Mouse (Mus musculus) liver, embryonic 16.5 days (tissue): ENCODE measurements around the gene Atmin. TPM values are rescaled to one million over a fixed set of nuclear protein-coding genes. Genes with fewer than 3 reads are reported as not detected.

ENCODE experiments used
- ATAC-seq: fragments of 200-750 bp; cut with Nextera tagmentation; 2 replicates; pipeline ENCODE4 v1.8.0; 2017; ENCODE audit warnings: low read depth, mild to moderate bottlenecking, moderate number of reproducible peaks, moderate library complexity
- H3K27ac ChIP-seq: fragments of 300-500 bp; sonication (generic); 2 replicates; pipeline ENCODE4 v1.5.1; 2014; ENCODE audit warnings: mild to moderate bottlenecking, low read length
- H3K27me3 ChIP-seq: fragments of 300-500 bp; sonication (generic); 2 replicates; pipeline ENCODE4 v1.6.1; 2014; ENCODE audit warnings: low read depth, low read length, mixed read lengths; ENCODE audit not compliant: control insufficient read depth, insufficient read depth
- H3K36me3 ChIP-seq: fragments of 300-500 bp; sonication (generic); 2 replicates; pipeline ENCODE4 v1.6.1; 2014; ENCODE audit warnings: mild to moderate bottlenecking; ENCODE audit not compliant: control insufficient read depth, insufficient read depth
- H3K4me1 ChIP-seq: fragments of 300-500 bp; sonication (generic); 2 replicates; pipeline ENCODE4 v1.6.1; 2014; ENCODE audit warnings: low read depth, low read length, mixed read lengths; ENCODE audit not compliant: control insufficient read depth
- H3K4me2 ChIP-seq: fragments of 300-500 bp; sonication (generic); 2 replicates; pipeline ENCODE4 v1.6.1; 2014; ENCODE audit warnings: low read depth, low read length, mixed read lengths
- H3K4me3 ChIP-seq: fragments of 300-500 bp; sonication (generic); 2 replicates; pipeline ENCODE4 v1.5.1; 2014; ENCODE audit warnings: low read depth, mild to moderate bottlenecking, low read length
- H3K9ac ChIP-seq: fragments of 300-500 bp; sonication (generic); 2 replicates; pipeline ENCODE4 v1.6.1; 2014; ENCODE audit warnings: low read depth, low read length
- H3K9me3 ChIP-seq: fragments of 300-500 bp; sonication (generic); replicated peaks from 2 replicates; pipeline ENCODE4 v1.6.1; 2016; ENCODE audit warnings: low read length; ENCODE audit not compliant: control insufficient read depth
- WGBS: fragments of 180-500 bp; shearing (Covaris S2); extraction: QIAGEN DNeasy Blood & Tissue Kit; methylation state at CpG from one replicate; pipeline ENCODE4 v1.1.7; 2014; ENCODE audit not compliant: insufficient replicate concordance; 5-methylcytosine and 5-hydroxymethylcytosine counted together
- polyA plus RNA-seq: library from polyadenylated mRNA; unstranded; fragments of >200 nt; fragmentation: Nextera tagmentation; extraction: Ambion mirVana; gene quantifications from 2 replicates; pipeline ENCODE4 v1.2.1, GENCODE M21; 2015

Gene Atmin
- polyA plus RNA-seq, 1 experiment from 2014 or later = 3.8 TPM

DNA sequence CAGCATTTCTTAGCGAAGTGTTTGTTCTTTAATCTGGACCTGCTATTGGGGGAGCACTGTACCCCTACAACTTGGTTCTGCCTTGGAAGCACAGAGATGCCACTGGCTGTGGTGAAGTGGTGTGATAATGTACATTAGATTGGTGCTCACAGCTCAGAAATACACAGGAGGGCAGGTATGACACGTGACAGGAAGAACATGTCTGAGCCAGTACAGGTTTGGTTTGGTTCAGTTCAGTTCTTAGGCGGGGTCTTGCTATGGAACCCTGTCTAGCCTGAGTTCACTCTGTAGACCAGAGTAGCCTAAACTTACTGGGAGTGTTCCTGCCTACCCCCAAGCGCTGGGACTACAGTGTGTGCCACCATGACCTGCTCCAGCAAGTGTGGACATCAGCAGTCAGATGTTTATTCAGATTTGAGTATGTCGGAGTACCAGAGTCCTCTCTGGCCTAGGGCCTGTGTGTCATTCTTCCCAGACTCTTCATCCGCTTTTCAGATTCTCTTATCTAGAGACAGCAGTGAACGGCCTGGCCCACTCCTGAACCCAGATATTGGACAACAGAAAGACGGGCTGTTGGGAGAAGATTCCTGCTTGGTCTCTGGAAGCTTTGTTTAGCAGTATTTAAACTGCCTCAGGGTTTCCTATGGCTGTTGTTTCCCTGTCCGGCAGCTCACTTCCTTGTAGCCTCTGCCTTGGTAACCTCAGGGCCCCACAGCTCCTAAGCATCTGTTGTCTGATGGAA is 2.1 kb downstream of the Atmin start:
- H3K4me3 ChIP-seq = no peak overlapping the region
- H3K36me3 ChIP-seq = peaks cover 5% of the 10 kb centered on the region; the same call in 1 of the 2 replicates
- 33% methylated on average over 9 of the region's 9 CpGs for WGBS
- peak overlapping the region; percentile 26; the same call in 1 of the 2 replicates for H3K9ac ChIP-seq
- no peaks in the 10 kb centered on the region for H3K9me3 ChIP-seq
- peak; percentile 40 for ATAC-seq
- no peaks in the 10 kb centered on the region for H3K27me3 ChIP-seq
- peaks cover 51% of the 10 kb centered on the region for H3K4me1 ChIP-seq
- H3K27ac ChIP-seq = peak overlapping the region; percentile 47
- 0 out of 2 replicates have a peak overlapping the region, but pooled peaks have one; percentile 10 for H3K4me2 ChIP-seq

- Histone ChIP-seq H3K4me3 (peak overlapping the region; percentile 44), H3K27ac (peak overlapping the region; percentile 56), H3K36me3 (no peaks in the 10 kb centered on the region), H3K4me2 (peak overlapping the region; percentile 67), H3K9ac (peak overlapping the region; percentile 32), H3K9me3 (no peaks in the 10 kb centered on the region), H3K4me1 (peaks cover 51% of the 10 kb centered on the region), H3K27me3 (no peaks in the 10 kb centered on the region)
- no peak for ATAC-seq
- 31% methylated on average over 21 of the region's 21 CpGs for WGBS
These were observed 3.2 kb downstream of the Atmin start for GRCm38 (mm10) chr8:116946268-116946838.

DNA sequence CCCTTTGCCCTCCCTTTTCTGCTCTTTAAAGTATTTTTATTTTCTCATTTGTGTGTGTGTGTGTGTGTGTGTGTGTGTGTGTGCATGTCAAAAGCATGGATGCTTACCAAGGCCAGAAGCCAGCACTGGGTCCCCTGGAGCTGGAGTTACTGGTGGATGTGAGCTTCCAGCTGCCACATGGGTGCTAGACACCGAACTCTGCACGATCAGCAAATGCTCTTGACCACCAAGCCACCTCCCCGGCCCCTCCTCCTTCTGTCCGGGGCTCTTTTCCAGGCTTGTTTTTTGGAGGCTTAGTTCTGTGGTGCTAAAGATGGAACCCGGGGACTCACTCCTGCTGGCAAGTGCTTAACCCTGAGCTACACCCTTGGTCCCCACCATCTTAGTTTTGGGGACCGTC is 3.7 kb downstream of the Atmin start:
- WGBS = 49% methylated on average over 6 of the region's 6 CpGs
- peak overlapping the region; percentile 44 for H3K4me3 ChIP-seq

DNA sequence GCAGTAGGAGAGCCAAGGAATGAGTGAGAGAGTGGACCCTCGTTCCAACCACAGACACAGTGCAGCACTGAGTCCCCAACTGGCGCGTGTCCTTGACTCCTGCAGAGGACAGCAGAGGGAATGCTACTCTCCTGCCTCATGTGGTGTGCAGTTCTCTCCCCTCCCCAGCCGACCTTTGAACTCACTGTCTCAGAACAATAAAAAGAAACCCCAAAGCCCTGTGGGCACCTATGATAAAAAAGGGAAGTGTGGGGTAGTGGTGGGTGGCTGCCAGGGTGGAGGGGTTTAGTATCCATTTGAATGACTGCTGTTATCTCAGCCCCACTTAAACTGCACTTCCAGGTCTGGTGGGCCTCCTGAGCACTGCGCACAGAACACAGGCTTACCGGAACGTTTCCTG is 4.4 kb downstream of the Atmin start:
- peaks cover 46% of the 10 kb centered on the region for H3K4me1 ChIP-seq
- whole genome bisulfite sequencing = 24% methylated on average over 7 of the region's 7 CpGs
- no peaks in the 10 kb centered on the region for H3K9me3 ChIP-seq
- no peak for ATAC-seq
- H3K4me2 ChIP-seq = no peak overlapping the region
- H3K4me3 ChIP-seq = no peak overlapping the region
- no peak overlapping the region for H3K9ac ChIP-seq
- H3K36me3 ChIP-seq = no peaks in the 10 kb centered on the region
- no peak overlapping the region for H3K27ac ChIP-seq
- no peaks in the 10 kb centered on the region for H3K27me3 ChIP-seq

More for the DNA sequence above, 3.7 kb downstream of the Atmin start:
- H3K27me3 ChIP-seq = no peaks in the 10 kb centered on the region
- H3K4me2 ChIP-seq = peak overlapping the region; percentile 67
- no peaks in the 10 kb centered on the region for H3K9me3 ChIP-seq
- ATAC-seq = no peak
- no peaks in the 10 kb centered on the region for H3K36me3 ChIP-seq
- H3K4me1 ChIP-seq = peaks cover 51% of the 10 kb centered on the region
- peak overlapping the region; percentile 56; the same call in 1 of the 2 replicates for H3K27ac ChIP-seq
- H3K9ac ChIP-seq = peak overlapping the region; percentile 32; the same call in 1 of the 2 replicates

- peaks cover 15% of the 10 kb centered on the region for H3K4me1 ChIP-seq
- H3K4me2 ChIP-seq = no peak overlapping the region
- H3K27ac ChIP-seq = no peak overlapping the region
- H3K27me3 ChIP-seq = no peaks in the 10 kb centered on the region
- H3K9me3 ChIP-seq = no peaks in the 10 kb centered on the region
- WGBS = 69% methylated on average over 5 of the region's 5 CpGs
- peaks cover 4% of the 10 kb centered on the region; the same call in 1 of the 2 replicates for H3K36me3 ChIP-seq
- no peak overlapping the region for H3K9ac ChIP-seq
- no peak for ATAC-seq
- H3K4me3 ChIP-seq = no peak overlapping the region
These were observed 8.2 kb downstream of the Atmin start for GRCm38 (mm10) chr8:116951369-116951768.

DNA sequence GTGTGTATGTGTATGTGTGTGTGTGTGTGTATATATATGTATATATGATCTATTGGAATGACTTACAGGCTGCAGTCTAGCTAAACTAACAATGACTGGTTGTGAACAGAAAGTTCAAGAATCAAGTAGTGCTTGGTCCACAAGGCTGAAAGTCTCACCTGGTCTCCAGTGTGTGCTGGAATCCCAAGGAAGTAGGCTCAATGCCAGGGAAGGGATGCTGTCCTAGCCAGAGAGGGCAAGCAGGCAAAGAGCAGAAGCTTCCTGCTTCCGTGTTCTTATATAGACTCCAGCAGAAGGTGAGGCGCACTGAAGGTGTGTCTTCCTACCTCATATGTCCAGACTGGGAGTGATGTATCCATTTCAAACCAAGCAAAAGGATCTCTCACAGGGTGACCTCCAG is 8.6 kb downstream of the Atmin start:
- no peak overlapping the region for H3K27ac ChIP-seq
- 74% methylated on average over 2 of the region's 2 CpGs for WGBS

GRCm38 (mm10) chr8:116952428-116952827 is 9.2 kb downstream of the Atmin start:
- H3K4me3 ChIP-seq = no peak overlapping the region
- H3K4me2 ChIP-seq = no peak overlapping the region
- 62% methylated on average over 8 of the region's 8 CpGs for WGBS
- H3K27ac ChIP-seq = no peak overlapping the region
- H3K27me3 ChIP-seq = no peaks in the 10 kb centered on the region
- H3K9me3 ChIP-seq = no peaks in the 10 kb centered on the region
- no peak for ATAC-seq
- peaks cover 7% of the 10 kb centered on the region for H3K4me1 ChIP-seq
- no peak overlapping the region for H3K9ac ChIP-seq
- H3K36me3 ChIP-seq = peaks cover 4% of the 10 kb centered on the region

More for the DNA sequence above, 8.6 kb downstream of the Atmin start:
- Histone ChIP-seq H3K4me3 (no peak overlapping the region), H3K4me1 (peaks cover 11% of the 10 kb centered on the region), H3K9me3 (no peaks in the 10 kb centered on the region), H3K36me3 (peaks cover 4% of the 10 kb centered on the region; the same call in 1 of the 2 replicates), H3K4me2 (no peak overlapping the region), H3K9ac (no peak overlapping the region), H3K27me3 (no peaks in the 10 kb centered on the region)
- ATAC-seq = no peak

GRCm38 (mm10) chr8:116954415-116954814 is 11.2 kb downstream of the Atmin start:
- no peak overlapping the region for H3K27ac ChIP-seq
- H3K4me2 ChIP-seq = no peak overlapping the region
- no peaks in the 10 kb centered on the region for H3K4me1 ChIP-seq
- 75% methylated on average over 9 of the region's 9 CpGs for WGBS
- H3K27me3 ChIP-seq = no peaks in the 10 kb centered on the region
- H3K9ac ChIP-seq = no peak overlapping the region
- H3K4me3 ChIP-seq = no peak overlapping the region
- no peak for ATAC-seq
- peaks cover 4% of the 10 kb centered on the region for H3K36me3 ChIP-seq
- H3K9me3 ChIP-seq = no peaks in the 10 kb centered on the region

DNA sequence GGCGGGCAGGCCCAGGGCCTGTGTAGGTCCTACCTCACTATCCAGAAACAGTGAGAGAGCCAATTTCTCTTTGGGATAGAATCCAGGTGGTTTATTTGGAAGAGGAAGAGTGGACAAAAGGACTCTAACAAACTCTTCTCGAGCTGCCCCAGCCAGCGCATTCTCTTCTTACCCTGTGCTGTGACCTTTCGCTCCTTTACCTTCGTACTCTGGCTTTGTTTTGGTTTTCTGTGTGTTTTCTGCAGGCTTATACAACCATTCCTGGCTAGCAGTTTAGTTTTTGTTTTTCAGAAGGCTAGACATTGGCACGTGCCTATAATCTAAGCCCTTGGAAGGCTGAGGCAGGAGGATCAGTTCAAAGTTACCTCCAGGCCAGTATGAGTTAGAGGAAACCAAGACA is 26.3 kb downstream of the Atmin start:
- Histone ChIP-seq H3K36me3 (no peaks in the 10 kb centered on the region), H3K9ac (no peak overlapping the region), H3K4me2 (no peak overlapping the region), H3K27me3 (no peaks in the 10 kb centered on the region), H3K9me3 (no peaks in the 10 kb centered on the region), H3K4me3 (no peak overlapping the region), H3K27ac (no peak overlapping the region), H3K4me1 (no peaks in the 10 kb centered on the region)
- 72% methylated on average over 6 of the region's 6 CpGs for WGBS
- ATAC-seq = no peak
